Mouse (Mus musculus) urinary bladder, adult 2 months (tissue): ENCODE data around the gene Gm38431. TPM values are rescaled to one million over a fixed set of nuclear protein-coding genes. Genes with fewer than 3 reads are reported as not detected.
"Not testable (repeated sequence)": the region's sequence is repeated elsewhere in the genome, so short reads cannot be mapped to it uniquely, and the experiment has no call there.

Experiments
- DNase-seq: peaks from one replicate; pipeline ENCODE4 v3.0.0; 2022; ENCODE audit warnings: low spot score
- polyA plus RNA-seq: library from polyadenylated mRNA; depleted of rRNA; stranded (reverse); fragments of >200 nt; gene quantifications from 2 replicates; pipeline ENCODE4 v1.2.3, GENCODE M21; 2012

Gm38431 gene
- polyA plus RNA-seq, 1 experiment, result 1.8 TPM

DNA sequence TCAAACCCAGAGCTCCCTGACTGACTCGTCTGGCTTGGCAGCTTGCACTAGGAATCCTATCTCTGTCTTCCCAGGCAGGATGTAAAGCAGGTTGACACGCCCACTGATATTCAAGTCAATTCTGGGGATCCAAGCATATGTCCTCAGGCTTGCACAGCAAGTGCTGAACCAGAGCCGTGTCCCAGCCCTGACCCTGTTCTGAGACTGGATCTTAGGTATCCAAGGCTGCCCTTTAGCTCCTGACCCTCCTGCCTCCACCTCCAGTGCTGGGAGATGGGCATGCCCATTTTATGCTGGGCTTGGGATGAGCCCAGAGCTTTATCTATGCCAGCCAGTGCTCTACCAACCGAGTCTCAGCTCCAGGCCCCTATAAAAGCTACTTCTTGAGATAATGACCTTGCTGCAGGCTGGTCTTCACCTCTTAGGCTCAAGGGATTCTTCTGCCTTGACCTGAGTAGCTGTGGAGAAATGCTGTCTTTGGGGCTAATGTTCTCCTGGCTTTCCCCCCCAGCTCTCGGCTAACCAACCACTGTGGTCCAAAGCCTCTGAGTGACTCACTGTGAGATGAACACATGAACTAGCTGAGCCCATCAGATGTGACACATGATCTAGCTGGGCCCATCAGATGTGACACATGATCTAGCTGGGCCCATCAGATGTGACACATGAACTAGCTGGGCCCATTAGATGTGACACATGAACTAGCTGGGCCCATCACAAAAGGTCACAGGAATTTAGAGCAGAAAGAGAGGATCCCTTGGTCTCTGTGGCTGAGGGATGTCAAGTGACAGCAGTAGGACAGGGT is 14.2 kb upstream of the Gm38431 start:
- no peak for DNase-seq

DNA sequence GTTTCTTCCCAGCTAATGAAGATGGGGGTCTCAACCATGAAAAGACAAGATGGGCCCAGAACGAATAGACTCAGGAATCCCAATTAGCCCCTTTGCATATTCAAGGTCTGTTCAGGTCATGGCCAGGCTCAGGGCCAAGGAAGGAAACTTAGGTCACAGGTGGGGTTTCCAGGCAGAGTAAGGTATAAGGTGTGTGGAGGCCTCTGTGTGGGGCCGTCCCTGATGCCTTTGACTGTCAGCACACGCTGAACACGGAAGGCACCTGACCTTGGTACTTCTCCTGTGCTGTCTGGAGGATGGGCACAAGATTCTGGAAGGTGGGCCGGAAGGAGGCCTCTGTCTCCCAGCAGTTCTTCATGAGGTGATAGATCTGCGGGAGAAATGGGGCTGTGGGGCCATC is 13.0 kb upstream of the Gm38431 start:
- DNase-seq, result no peak

DNA sequence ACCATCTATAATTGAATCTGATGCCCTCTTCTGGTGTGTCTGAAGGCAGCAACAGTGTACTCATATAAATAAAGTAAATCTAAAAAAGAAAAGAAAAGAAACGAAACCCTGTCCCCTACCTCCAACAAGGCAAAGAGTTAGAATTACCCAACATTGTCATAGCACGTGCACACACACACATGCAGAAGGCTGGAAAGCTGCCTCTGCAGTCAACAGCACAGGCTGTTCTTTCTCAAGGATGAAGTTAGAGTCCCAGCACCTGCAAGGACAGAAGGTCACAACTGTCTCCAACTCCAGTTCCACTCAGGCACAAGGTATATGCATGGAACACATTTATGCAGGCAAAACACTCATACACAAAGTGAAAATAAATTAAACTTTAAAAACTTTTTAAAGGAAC is 10.3 kb upstream of the Gm38431 start:
- DNase-seq, result no peak

DNA sequence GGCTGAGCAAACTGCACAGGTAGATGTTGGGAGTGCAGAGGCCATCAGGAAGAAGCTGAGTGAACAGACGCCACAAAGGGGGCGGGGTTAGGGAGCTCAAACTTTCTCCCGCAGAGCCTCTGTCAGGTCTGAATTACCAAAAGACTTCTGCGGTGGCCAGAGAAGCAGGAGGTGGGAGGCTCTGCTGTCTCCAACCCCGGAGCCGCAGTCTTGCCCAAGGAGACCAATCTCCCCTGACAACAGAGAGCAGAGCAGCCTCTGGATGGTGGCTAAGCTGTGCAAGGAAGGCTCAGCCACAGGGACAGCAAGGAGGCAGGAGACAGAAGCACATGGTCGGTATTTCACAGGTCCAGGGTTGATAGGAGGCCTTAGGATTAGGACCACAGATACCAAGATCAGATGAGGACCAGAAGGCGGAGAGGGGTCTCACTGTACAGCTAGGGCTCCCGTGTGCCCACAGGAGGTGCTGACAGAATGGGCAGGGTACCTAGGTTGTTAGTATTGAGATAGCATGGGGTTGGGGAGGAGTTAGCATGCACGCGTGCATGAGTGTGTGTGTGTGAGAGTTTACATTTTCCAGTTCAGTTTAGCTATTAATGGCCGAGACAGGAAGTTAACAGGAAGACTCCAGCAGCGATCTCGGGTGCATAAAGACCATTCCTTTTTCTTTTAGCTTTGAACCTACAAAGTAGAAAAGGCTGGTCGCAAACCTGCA is 8.8 kb upstream of the Gm38431 start:
- DNase-seq, result no peak

DNA sequence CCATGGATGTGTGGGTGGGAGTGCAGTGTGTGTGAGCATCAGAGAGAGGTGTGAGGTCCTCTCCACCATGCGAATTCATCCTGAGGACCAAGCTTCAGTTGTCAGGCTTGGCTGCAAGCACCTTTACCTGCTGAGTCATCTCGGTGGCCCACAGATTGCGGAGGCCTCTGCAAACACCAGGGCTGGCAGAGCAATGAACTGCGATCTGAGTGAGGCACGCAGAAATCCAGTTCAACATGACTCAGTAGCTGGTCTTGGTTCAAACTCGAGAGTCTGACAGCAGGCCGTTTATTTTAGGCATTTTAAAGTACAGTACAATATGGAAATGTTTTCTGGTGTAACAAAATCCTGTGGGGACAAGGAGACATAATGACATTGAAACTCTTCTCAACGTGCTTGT is 6.0 kb upstream of the Gm38431 start:
- DNase-seq, result no peak

DNA sequence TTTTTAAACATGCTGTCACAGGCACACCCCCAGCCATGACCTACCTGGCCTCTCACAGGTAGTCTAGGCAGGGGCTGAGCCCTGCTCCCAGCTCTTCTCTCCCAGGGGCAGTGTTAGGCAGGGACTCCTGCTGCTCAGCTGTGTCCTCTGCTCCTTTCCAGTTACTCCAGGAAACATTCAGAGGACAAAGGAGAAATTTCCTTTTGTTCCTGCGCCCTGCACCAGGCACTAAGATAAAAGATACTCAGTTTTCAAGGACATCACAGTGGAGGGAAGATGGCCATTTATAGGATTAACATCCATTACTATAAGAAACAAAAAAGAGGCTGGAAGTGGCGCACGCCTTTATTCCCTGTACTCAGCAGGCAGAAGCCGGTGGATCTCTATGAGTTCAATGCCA is 4.2 kb upstream of the Gm38431 start:
- DNase-seq, result no peak

DNA sequence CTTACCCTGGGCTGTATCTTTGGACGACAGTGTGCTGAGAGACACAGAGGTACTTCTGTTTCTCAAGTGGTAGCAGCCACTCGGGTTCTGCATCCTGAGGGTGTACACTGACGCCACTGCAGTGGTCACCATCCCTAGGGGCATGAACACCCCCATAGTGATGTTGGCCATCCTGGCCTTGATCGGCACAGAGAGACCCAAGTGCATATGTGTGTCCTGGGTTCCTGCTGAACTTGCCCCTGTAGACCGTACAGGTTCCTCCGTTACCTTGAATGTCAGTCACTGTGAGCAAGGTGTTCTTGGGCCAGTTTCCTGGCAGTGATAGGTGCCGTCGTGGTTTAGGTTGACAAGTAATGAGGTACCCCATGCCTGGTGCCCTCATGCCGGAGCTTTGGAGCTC is 1.6 kb upstream of the Gm38431 start:
- DNase-seq, result no peak

DNA sequence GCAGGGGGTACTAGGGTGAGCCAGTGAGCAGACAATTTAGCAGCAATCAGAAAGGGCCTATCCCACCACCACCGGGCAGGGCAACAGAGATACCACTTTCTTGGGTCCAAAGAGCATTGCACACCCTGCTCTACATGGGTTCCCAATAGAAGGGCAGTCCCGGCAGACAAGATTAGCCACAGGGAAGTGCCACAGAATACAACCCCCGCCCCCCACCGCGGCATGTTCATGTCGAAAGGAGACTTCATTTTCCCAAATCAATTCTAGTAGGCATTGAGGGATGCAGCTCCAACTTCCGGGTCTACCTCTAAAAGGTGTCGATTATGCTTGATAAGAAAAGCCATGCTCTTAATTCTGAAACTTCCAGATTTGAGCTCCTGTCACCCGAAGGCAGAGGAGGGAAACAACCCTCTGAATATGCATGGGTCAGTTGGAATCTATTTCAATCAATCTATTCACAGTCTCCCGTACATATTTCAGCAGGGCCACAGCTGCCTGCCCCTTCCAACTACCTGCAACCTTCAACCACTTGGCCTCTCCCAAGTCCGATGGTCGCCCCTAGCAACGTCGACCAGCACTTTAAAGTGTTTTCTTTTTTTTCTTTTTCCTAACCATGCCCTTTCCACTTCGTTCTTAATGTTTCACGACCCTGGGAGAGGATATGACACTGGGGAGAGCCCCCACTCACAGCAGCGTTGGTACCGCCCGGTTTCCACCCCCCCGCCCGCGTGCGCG is 658 bp downstream of the Gm38431 start:
- DNase-seq, result no peak

DNA sequence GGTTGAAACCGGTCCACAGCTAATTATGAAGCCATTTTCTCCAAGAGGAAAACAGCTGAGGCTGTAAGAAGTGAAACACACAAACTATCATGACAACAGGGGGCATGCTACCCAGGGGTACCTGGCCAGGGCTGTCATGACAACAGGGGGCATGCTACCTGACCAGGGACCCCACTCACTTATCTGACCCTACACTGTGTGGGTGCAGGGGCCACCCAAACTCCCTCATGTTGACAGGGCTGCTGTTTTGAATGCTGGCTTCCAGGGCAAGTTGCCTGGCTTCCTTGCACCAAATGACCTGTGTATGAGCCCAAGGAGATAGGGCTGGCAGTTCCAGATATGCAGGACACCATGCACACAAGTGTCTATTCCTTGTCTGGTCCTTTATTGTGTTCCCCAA is 1.3 kb downstream of the Gm38431 start:
- no peak for DNase-seq

DNA sequence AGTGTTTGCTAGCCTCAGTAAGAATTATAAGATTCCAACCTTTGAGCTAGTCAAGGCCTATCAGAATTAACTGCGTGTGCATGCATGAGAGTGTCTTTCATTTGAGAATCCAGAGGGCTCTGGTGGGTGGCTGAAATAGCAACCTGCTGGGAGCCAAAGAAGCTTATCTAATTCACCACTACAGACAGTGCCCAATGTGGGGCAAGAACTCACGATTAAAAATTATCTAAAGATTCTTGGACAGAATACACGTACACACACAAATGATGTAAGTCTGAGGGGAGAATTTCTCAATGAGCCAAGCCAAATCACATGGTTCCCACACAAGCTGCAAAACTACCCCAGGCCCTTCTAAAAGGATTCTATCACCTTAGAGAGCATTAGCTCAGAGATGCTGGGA is 8.5 kb downstream of the Gm38431 start:
- DNase-seq, result no peak

DNA sequence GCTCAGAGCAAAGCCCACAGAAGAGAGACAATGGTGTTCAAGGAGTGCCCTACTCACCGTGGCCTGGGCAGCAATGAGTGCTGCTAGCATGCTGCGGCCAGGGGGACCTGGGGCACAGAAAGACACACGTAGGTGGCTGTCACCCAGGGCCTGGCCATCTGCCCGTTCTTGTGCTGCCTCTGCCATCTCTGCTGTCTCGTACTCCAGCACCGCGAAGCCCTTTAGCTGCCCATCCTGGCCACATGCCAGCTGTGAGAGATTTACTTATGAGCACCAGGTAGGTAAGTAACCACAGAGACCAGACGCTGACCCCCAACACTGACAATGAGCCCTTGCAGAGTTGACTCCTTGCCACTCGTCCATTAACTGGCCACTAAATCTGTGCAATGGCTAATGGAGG is 10.7 kb downstream of the Gm38431 start:
- DNase-seq, result no peak

DNA sequence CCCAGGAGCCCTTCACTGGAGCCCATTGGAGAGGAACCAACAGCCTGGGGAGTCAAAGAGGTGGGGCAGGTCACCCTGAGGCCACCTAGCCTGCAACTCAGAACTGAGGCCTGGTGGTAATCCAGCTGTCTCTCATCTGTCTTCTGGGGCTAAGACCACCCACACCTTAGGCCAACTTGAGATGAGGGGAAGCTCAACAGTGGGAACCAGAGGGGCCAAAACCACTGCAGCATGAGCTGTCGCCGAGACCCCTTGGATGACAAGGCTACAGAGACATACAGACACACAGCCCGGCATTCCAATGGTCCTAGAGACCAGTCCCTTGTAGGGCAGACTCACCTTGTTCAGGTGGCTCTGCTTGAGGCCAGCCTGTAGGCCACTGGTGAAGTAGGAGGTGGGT is 16.2 kb downstream of the Gm38431 start:
- no peak for DNase-seq

DNA sequence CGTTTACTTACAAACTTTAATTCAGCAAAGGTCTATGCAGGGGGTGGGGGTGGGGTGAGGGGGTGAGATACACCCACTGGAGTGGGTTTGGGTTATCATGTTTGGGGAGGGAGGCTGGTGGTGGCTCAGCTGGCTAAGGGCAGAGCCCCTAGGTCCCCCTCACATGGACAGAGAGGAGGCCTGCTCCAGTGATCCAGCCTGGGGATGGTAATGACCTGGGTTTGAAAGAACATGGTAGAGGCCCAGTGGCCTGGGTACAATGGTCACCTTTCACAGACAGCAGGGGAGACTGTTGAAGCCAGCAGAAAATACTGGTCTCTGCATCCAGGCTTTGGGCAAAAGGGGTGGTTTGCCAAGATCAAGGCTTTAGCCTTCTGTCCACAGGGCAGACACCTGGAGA is 17.6 kb downstream of the Gm38431 start:
- DNase-seq, result no peak

DNA sequence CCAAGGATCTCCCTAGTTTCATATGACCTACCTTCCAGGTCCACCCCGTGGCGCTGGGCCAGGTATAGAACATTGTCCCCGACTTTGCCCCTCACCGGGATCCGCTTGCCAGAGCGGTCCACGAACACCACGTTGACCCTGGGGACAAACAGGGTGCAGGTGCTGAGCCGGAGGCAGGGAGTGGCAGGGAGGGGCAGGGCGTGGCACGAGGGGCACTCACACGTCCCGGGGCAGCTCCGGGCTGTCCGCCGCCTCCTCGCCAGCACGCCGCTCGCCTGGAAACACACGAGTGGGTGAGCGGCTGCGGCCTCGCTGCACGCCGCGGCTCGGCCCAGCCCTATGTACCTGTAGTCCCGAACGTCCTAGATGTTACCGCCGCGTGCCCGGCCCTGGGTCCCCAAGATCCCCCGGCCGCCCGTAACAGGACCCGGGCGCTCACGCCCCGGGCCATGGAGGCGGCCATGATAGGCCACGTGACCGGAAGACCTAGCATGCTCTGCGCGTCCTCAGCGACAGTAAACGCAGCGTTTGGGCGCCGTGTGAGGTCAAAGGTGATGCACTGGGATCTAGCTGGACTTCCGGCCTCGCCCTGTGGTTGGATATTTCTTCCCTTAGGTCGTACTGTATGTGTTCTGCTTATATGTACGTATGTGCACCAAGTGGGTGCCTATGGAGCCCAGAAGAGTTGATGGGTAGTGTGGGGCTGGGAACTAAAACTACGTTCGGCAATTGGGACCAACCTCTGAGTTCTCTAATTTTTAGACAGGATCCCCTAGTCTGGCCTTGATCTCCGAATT is 18.6 kb downstream of the Gm38431 start, which contains the start of the genes Gm49373 and Fdx1l:
Gene Gm49373, minus strand, starts transcription at position 53 of the 797 bp plus-strand sequence.
Gene Fdx1l, minus strand, starts transcription at position 571 of the 797 bp plus-strand sequence.
- DNase-seq, result peak; percentile 76

DNA sequence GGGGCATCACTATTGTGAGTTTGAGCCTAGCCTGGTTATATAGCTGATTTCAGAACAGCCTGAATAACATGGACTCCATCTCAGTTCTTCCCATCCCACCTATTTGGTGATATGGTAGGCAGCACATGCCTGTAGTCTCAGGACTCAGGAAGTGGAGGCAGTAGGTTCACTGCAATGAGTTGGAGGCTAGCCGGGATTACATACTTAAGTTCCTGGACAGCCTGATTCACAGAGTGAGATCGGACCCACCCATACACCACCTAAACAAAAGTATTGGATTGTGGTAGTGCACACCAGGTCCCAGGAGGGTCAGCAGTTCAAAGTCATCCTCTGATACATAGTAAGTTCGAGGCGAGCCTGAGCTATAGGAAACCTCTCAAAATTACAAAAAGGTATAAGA is 19.2 kb downstream of the Gm38431 start:
- no peak for DNase-seq

DNA sequence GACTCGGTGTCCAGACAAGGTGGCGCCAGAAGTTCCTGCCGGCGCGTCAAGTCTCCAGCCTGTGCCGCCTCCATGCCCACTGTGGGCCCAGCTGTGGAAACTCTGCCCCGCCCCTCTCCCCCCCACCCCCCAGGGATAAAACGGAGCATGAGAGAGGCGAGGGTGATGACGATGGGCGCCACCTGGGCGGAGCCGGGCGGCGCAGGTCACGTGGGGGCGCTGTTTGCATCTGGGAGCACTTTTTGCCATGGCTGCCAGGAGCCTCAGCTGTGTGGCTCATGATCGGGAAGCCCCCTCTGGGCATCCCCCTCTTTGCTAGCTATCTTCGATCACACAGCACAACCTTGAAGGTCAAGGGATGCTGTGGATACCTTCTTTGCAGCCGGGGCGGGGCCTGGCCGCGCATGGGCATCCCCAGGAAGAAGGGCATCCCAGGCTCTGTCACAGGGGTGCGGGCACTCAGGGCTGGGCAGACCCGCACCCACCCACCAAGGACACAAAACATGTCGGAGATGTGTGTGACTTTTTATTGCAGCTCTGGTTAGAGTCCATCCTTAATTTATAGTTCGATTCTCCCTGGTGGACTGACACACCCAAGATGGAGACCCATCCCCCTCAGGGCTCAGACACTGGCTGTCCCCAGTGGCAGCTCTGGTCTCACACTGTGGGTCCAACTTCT is 24.7 kb downstream of the Gm38431 start, which contains the start of gene Zglp1:
Gene Zglp1, minus strand, starts transcription at position 88 of the 679 bp plus-strand sequence.
- no peak for DNase-seq

DNA sequence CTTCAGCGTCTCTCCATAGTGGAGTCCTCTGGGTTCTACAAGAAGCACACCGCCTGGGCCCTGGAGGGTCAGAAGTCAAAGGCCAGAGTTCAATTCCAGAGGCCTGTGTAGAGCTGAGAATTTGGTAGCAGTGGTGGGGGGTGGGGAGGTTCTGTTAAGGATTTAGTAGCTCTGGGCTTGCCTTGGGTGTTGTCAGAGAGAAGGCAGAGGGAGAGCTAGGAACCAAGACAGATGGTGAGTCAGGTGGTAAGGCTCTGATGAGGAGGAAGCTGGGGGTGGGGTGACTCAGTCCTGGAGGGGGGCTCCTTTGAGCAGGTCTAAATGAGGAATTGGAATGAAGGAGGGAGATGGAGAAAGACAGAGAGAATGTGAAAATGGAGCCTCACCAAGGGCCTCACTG is 28.9 kb downstream of the Gm38431 start:
- no peak for DNase-seq

DNA sequence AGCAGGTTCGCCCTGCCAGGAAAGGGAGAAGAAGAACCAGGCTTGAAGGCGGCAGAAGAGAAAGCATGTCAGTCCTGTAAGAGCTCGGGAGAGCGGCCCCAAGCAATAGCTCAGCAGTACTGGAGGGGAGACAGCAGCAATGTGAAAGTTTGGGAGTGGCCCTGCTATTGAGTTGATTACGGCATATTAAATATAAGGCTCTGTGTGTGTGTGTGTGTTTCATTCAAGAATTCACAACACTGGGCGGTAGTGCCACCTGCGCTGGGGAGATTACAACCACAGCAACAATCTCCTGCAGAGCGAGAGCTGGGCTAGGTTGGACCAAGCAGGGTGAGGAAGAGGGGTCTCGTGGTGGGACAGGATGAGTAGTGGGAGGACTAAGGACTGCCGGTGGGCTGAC is 40.2 kb downstream of the Gm38431 start:
- no peak for DNase-seq

DNA sequence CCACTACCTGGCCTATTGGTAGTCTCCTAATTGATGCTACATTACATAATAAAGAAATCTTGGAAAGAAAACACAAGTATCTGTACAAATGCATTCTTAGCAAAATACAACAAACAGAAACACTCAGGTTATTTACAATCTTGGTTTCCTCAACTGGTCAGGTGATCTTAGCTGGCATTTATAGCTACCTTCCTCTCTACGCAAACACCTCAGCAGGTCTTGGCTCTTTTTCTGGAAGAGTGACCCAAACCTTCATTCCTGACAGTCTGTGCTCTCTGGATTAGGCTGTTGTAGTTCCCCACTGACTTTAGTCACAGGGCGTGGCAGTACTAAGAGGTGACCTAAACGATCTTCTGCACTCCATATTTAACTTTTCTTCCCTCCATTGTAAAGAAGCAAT is 46.6 kb downstream of the Gm38431 start:
- DNase-seq, result no peak

DNA sequence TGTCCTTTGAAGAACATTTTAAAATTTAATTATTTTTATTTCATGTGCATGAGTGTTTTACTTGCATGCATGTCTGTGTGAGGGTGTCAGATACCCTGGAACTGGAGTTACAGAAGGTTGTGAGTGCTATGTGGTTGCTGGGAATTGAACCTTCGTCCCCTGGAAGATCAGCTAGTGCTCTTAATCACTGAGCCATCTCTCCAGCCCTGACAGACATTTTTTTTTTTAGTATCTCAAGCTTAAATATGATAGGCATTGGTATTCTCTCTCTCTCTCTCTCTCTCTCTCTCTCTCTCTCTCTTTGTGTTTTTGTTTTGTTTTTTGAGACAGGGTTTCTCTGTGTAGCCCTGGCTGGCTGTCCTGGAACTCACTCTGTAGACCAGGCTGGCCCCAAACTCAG is 47.0 kb downstream of the Gm38431 start:
- not testable (repeated sequence) for DNase-seq

DNA sequence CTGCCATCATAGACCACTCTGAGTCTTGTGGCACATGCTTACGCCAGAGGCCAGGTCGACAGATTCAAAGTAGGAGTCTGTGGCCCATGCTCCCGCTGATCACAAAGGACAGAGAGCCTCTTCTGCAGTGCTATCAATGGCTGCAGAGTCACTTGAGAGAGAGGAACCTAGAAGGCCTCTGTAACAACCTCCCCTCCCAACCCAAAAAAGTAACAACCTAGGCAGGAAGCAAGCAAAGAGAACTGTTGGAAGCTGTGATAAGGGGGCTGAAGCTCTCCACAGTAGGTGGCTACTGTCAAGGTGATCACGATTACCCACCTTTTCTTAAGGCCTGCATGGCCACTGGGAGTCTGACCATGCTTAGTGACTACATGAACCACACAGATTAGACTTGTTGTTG is 48.2 kb downstream of the Gm38431 start:
- DNase-seq, result no peak
